Mouse (Mus musculus) kidney, embryonic 15.5 days (tissue): Measurements from ENCODE around the gene Ccnb2. TPM values are rescaled to one million over a fixed set of nuclear protein-coding genes. Genes with fewer than 3 reads are reported as not detected.

Experiments used
- ATAC-seq: fragments of 200-750 bp; cut with Nextera tagmentation; replicated peaks from 2 replicates; pipeline ENCODE4 v1.8.0; 2017; ENCODE audit warnings: moderate TSS enrichment; ENCODE audit not compliant: low FRiP score
- H3K27ac ChIP-seq: fragments of 300-500 bp; sonication (generic); 2 replicates; pipeline ENCODE4 v1.5.1; 2015; ENCODE audit warnings: mild to moderate bottlenecking, inconsistent platforms
- H3K27me3 ChIP-seq: fragments of 300-500 bp; sonication (generic); 2 replicates; pipeline ENCODE4 v1.6.1; 2015; ENCODE audit warnings: inconsistent platforms
- H3K36me3 ChIP-seq: fragments of 300-500 bp; sonication (generic); 2 replicates; pipeline ENCODE4 v1.6.1; 2015; ENCODE audit warnings: inconsistent platforms
- H3K4me1 ChIP-seq: fragments of 300-500 bp; sonication (generic); 2 replicates; pipeline ENCODE4 v1.6.1; 2015; ENCODE audit warnings: inconsistent platforms
- H3K4me2 ChIP-seq: fragments of 300-500 bp; sonication (generic); 2 replicates; pipeline ENCODE4 v1.6.1; 2015; ENCODE audit warnings: moderate library complexity, mild to moderate bottlenecking, inconsistent platforms
- H3K4me3 ChIP-seq: fragments of 300-500 bp; sonication (generic); replicated peaks from 2 replicates; pipeline ENCODE4 v1.5.1; 2015; ENCODE audit warnings: mild to moderate bottlenecking, inconsistent platforms
- H3K9ac ChIP-seq: fragments of 300-500 bp; sonication (generic); 2 replicates; pipeline ENCODE4 v1.6.1; 2015; ENCODE audit warnings: mild to moderate bottlenecking, inconsistent platforms
- H3K9me3 ChIP-seq: fragments of 300-500 bp; sonication (generic); replicated peaks from 2 replicates; pipeline ENCODE4 v1.6.1; 2016; ENCODE audit warnings: inconsistent platforms
- WGBS: fragments of 180-500 bp; shearing (Covaris S2); methylation state at CpG from one replicate; pipeline ENCODE4 v1.1.7; 2015; ENCODE audit warnings: mixed read lengths; 5-methylcytosine and 5-hydroxymethylcytosine counted together
- microRNA-seq: library from miRNA; unstranded; fragments of <30 nt; microRNA quantifications from one replicate; pipeline ENCODE4, GENCODE M21; 2016
- polyA plus RNA-seq: library from polyadenylated mRNA; unstranded; fragments of >200 nt; fragmentation: Nextera tagmentation; extraction: Ambion mirVana; gene quantifications from 2 replicates; pipeline ENCODE4 v1.2.1, GENCODE M21; 2015

The Ccnb2 gene
- polyA plus RNA-seq, 1 experiment from 2014 or later = 212 TPM

DNA sequence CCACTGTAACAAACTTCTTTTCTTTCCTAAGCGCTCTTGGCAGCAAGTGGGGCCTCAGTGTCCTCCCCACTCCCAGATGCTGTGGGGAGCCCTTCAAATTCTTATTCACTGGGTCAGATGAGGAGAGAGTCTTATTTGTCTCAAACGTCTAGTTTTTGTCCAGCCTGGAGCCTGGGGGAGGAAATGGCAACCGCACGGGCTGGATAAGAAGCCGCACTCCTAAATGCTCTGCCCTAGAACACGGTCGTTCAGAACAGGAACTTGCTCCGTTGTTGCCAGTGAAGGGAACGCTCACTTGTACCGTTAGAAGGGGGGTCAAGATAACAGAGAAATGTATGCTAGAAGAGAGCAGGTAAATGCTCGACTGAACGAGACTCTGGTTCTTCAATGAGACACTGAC is 39.3 kb downstream of the Ccnb2 start:
- WGBS = 68% methylated on average over 12 of the region's 12 CpGs

DNA sequence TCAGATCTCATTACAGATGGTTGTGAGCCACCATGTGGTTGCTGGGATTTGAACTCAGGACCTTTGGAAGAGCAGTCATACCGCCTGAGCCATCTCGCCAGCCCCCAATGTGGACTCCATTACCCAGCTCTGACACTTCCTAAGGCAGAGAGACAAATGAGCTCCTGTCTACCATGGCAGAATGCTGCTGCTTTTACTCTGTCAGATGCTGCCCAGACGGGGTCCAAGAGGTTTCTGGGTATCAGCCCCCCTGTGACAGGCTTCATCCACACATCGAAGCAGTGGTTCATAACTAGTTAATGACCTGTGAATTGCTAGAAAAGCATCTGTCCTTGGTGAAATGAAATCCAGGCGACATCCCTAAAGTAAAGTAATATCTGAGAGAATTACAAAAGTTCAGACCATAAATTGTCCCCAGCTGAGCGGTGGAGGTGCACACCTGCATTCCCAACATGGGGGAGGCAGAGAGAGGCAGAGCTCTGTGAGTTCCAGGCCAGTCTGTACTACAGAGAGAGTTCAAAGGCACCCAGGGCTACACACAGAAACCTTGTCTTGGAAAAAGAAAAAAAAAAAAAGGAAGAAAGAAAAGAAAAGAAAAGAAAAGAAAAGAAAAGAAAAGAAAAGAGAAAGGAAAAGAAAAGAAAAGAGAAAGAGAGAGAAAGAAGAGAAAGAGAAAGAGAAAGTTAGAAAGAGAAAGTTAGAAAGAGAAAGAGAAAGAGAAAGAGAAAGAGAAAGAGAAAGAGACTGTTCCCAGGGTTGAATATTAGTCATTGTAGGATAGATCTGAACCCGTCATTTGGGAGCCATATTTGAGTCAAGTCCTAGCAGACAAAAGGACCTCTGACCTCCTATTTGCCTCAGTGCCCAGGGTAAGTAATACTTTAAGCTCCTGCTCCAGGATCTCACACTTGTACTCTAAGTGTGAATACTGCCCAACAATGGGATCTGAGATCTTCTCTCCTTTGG is 41.6 kb downstream of the Ccnb2 start:
- Histone ChIP-seq H3K4me3 (no peak overlapping the region), H3K36me3 (peaks cover 39% of the 10 kb centered on the region), H3K27me3 (no peaks in the 10 kb centered on the region), H3K9ac (no peak overlapping the region), H3K4me1 (no peaks in the 10 kb centered on the region), H3K27ac (no peak overlapping the region), H3K4me2 (no peak overlapping the region), H3K9me3 (no peaks in the 10 kb centered on the region)
- ATAC-seq = peak; percentile 78
- WGBS = 59% methylated on average over 7 of the region's 7 CpGs

More for the DNA sequence above, 39.3 kb downstream of the Ccnb2 start:
- H3K4me3 ChIP-seq = no peak overlapping the region
- no peak overlapping the region for H3K4me2 ChIP-seq
- H3K9ac ChIP-seq = no peak overlapping the region
- no peaks in the 10 kb centered on the region for H3K4me1 ChIP-seq
- no peak for ATAC-seq
- no peaks in the 10 kb centered on the region for H3K9me3 ChIP-seq
- no peak overlapping the region for H3K27ac ChIP-seq
- H3K27me3 ChIP-seq = no peaks in the 10 kb centered on the region
- peaks cover 46% of the 10 kb centered on the region for H3K36me3 ChIP-seq

DNA sequence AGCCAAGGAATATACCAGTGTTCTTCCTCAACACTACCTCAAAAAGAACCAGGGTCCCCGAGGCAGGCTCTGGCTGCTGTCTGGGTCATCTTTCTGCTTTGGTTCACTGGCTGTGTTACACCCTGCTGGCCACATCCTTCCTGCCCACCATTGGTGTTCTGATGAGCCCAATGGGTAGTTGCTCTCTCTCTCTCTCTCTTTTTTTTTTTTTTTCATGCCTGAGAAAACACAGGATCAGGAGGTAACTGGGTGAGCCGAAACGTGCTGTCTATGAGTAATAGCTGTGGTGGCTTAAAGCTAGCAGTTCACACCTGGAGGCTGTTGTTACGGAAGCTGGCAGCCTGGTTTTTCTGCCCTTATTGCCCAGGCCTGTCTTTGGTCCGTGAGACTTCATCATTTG is 49.7 kb downstream of the Ccnb2 start:
- Histone ChIP-seq H3K4me3 (no peak overlapping the region), H3K27me3 (no peaks in the 10 kb centered on the region), H3K4me2 (no peak overlapping the region), H3K9ac (no peak overlapping the region), H3K4me1 (0 out of 2 replicates have a peak, but pooled peaks cover 7% of the 10 kb centered on the region), H3K36me3 (peaks cover 42% of the 10 kb centered on the region), H3K27ac (no peak overlapping the region), H3K9me3 (no peaks in the 10 kb centered on the region)
- 41% methylated on average over 5 of the region's 5 CpGs for WGBS
- ATAC-seq = 0 out of 2 replicates have a peak, but pooled peaks have one; percentile 66

DNA sequence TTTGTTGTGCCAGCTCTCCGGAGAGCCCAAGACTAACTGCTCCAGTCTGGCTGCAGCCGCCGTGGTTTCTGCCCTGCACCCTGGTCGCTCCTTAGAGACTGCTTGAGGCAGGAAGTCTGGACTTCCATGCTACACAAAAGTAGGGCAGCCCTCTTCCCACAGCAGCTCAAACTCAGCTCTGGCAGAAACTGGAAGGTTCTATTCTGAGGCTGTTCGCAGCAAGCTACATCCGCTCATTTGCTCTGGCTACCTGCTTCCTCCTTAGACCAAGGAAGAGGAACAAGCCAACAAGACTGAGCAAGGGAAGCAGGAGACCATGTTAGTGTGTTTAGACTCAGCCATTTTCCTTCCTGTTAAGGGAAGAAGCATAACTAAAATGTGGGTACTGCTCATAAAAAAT is 54.4 kb downstream of the Ccnb2 start:
- no peak for ATAC-seq
- WGBS = 89% methylated on average over 6 of the region's 6 CpGs
- Histone ChIP-seq H3K27me3 (no peaks in the 10 kb centered on the region), H3K9ac (no peak overlapping the region), H3K4me3 (no peak overlapping the region), H3K27ac (no peak overlapping the region), H3K4me2 (no peak overlapping the region), H3K4me1 (0 out of 2 replicates have a peak, but pooled peaks cover 5% of the 10 kb centered on the region), H3K9me3 (no peaks in the 10 kb centered on the region), H3K36me3 (peaks cover 67% of the 10 kb centered on the region)

DNA sequence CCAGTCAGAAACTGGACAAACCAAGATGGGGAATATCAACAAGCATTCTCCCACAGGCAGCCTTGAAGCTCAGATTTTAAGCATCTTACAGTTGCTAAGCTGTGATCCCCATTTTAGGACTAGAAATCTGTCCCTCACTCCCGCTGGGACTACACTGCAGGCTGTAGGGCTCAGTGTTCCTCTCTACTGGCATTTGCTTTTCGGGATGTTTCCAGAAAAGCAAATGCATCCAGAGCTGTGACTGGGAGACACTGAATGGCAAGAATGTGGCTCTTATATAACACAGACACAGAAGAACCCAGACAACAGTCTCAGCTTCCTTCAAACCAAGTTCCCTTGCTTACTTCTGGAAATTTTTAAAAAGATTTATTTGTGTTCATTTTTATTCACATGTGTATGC is 55.4 kb downstream of the Ccnb2 start:
- no peak overlapping the region for H3K27ac ChIP-seq
- H3K27me3 ChIP-seq = no peaks in the 10 kb centered on the region
- no peaks in the 10 kb centered on the region for H3K9me3 ChIP-seq
- H3K4me3 ChIP-seq = no peak overlapping the region
- H3K36me3 ChIP-seq = peaks cover 71% of the 10 kb centered on the region
- H3K4me1 ChIP-seq = no peaks in the 10 kb centered on the region
- WGBS = 90% methylated on average over 2 of the region's 2 CpGs
- no peak overlapping the region for H3K4me2 ChIP-seq
- H3K9ac ChIP-seq = no peak overlapping the region
- ATAC-seq = no peak

DNA sequence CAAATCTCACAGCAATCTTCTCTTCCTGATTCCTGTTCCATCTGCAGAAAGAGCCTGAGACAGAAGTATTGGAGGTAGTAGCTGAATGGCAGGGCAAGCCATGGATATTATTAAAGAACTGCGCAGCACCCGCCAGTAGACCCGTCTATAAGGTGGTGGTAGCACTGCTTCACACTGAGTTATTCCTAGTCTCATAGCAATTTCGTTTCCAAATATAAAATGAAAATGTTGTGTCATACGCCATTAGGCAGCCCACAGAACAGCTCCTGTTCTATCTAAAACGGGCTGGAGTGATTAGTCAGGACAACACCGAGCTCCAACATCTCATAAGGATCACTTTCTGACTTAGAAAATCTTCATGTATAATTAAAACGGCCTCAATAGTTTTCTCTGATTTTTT is 56.6 kb downstream of the Ccnb2 start:
- no peak overlapping the region for H3K4me3 ChIP-seq
- no peak overlapping the region for H3K9ac ChIP-seq
- H3K27me3 ChIP-seq = no peaks in the 10 kb centered on the region
- no peak for ATAC-seq
- no peaks in the 10 kb centered on the region for H3K9me3 ChIP-seq
- no peaks in the 10 kb centered on the region for H3K4me1 ChIP-seq
- H3K27ac ChIP-seq = no peak overlapping the region
- WGBS = 97% methylated on average over 8 of the region's 8 CpGs
- H3K4me2 ChIP-seq = no peak overlapping the region
- H3K36me3 ChIP-seq = peaks cover 72% of the 10 kb centered on the region

DNA sequence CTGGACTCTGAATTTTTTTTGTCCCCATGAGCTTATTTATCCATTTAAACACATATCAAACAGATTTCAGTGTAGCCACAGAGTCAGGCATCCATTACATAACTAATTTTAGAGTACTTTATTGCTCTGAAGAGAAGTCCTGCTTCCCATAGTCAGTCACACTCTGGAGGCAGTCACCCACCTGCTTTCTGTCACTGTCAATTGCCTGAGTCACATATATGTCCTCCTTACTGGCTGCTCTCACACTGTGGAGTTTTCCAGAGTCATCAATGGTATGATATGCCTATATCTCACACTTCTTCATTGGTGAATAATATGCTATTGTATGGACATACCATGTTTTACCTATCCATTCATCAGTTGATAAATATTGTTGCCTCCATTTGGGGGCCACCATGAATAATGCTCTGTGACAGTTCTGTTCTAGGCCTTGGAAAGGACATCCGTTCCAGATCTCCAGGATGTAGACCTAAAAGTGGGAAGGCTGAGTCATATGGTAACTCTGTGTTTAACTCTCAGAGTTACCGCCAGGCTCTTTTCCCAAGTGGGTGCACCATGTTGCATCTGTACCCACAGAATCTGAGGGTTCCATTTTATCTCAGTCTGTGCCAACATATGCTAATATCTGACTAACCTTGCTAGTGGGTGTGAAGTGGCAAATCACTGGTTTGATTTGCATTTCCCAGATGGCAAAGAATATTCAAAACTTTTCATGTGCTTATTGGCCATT is 61.8 kb downstream of the Ccnb2 start:
- Histone ChIP-seq H3K4me2 (no peak overlapping the region), H3K9ac (no peak overlapping the region), H3K9me3 (no peaks in the 10 kb centered on the region), H3K4me3 (no peak overlapping the region), H3K27ac (no peak overlapping the region), H3K27me3 (no peaks in the 10 kb centered on the region), H3K4me1 (peaks cover 15% of the 10 kb centered on the region; the same call in 1 of the 2 replicates), H3K36me3 (peaks cover 62% of the 10 kb centered on the region)
- 97% methylated on average over 2 of the region's 2 CpGs for WGBS
- ATAC-seq = no peak

Small RNA genes lying within 50 kb of the gene (microRNA-seq; reads per million reads assigned to microRNA genes)
- 4.4 reads per million, percentile 22 among the genes with 10 or more reads in this experiment for gene Mir5626

Other genes starting within 250 kb of the Ccnb2 start
- 22.3 and 22.6 TPM in 2 replicates for gene Myo1e, start 214.2 kb downstream of the Ccnb2 start, polyA plus RNA-seq
- 30.3 and 31.7 TPM in 2 replicates for gene Rnf111, start 82.2 kb upstream of the Ccnb2 start, polyA plus RNA-seq
- gene Sltm, start 121.2 kb upstream of the Ccnb2 start, polyA plus RNA-seq = 55.9 and 63.1 TPM in 2 replicates
- gene Gm10642, start 234.7 kb upstream of the Ccnb2 start, polyA plus RNA-seq = 0.10 and 0.57 TPM in 2 replicates
- gene Mindy2, start 235.6 kb upstream of the Ccnb2 start, polyA plus RNA-seq = 10.2 and 11.4 TPM in 2 replicates